Mouse (Mus musculus): ENCODE results near the gene Ttbk1. TPM values are rescaled to one million over a fixed set of nuclear protein-coding genes. Genes with fewer than 3 reads are reported as not detected.

The Ttbk1 gene
- polyA plus RNA-seq, 1 experiment from 2014 or later: 0.19 TPM

- H3K9me3 ChIP-seq (replicated peaks; ENCODE audit: control insufficient read depth, low read length): no peaks in the 10 kb centered on the region
- H3K27ac ChIP-seq (ENCODE audit: low read length): no peak overlapping the region
- no peak overlapping the region for H3K9ac ChIP-seq (ENCODE audit: low read length)
- ATAC-seq (ENCODE audit: insufficient read depth, low FRiP score): no peak
- H3K36me3 ChIP-seq (ENCODE audit: control insufficient read depth, insufficient read depth, low read length): 0 out of 2 replicates have a peak, but pooled peaks cover 5% of the 10 kb centered on the region
- H3K27me3 ChIP-seq (ENCODE audit: control insufficient read depth, insufficient read depth, low read length): no peaks in the 10 kb centered on the region
- H3K4me2 ChIP-seq (ENCODE audit: low read depth, low read length): no peak overlapping the region
- no peak overlapping the region for H3K4me3 ChIP-seq (replicated peaks; ENCODE audit: low read length)
- WGBS: 68% methylated on average over 5 of the region's 5 CpGs
- H3K4me1 ChIP-seq (ENCODE audit: control insufficient read depth, insufficient read depth, low read length): no peaks in the 10 kb centered on the region
Measured at GRCm38 (mm10) chr17:46418628-46419027, 68.8 kb downstream of the Ttbk1 start.

GRCm38 (mm10) chr17:46408478-46408877 is 79.0 kb downstream of the Ttbk1 start:
- H3K27me3 ChIP-seq (ENCODE audit: control insufficient read depth, insufficient read depth, low read length): no peaks in the 10 kb centered on the region
- ATAC-seq (ENCODE audit: insufficient read depth, low FRiP score): no peak
- H3K9me3 ChIP-seq (replicated peaks; ENCODE audit: control insufficient read depth, low read length): no peaks in the 10 kb centered on the region
- no peak overlapping the region for H3K4me2 ChIP-seq (ENCODE audit: low read depth, low read length)
- no peak overlapping the region for H3K4me3 ChIP-seq (replicated peaks; ENCODE audit: low read length)
- H3K9ac ChIP-seq (ENCODE audit: low read length): no peak overlapping the region
- peaks cover 23% of the 10 kb centered on the region for H3K36me3 ChIP-seq (ENCODE audit: control insufficient read depth, insufficient read depth, low read length)
- WGBS: 28% methylated on average over 3 of the region's 3 CpGs
- no peak overlapping the region for H3K27ac ChIP-seq (ENCODE audit: low read length)
- no peaks in the 10 kb centered on the region for H3K4me1 ChIP-seq (ENCODE audit: control insufficient read depth, insufficient read depth, low read length)

- Histone ChIP-seq H3K27ac (ENCODE audit: low read length) (no peak overlapping the region), H3K4me3 (replicated peaks; ENCODE audit: low read length) (no peak overlapping the region), H3K4me1 (ENCODE audit: control insufficient read depth, insufficient read depth, low read length) (no peaks in the 10 kb centered on the region), H3K36me3 (ENCODE audit: control insufficient read depth, insufficient read depth, low read length) (peaks cover 13% of the 10 kb centered on the region), H3K27me3 (ENCODE audit: control insufficient read depth, insufficient read depth, low read length) (no peaks in the 10 kb centered on the region), H3K9ac (ENCODE audit: low read length) (no peak overlapping the region), H3K4me2 (ENCODE audit: low read depth, low read length) (no peak overlapping the region), H3K9me3 (replicated peaks; ENCODE audit: control insufficient read depth, low read length) (no peaks in the 10 kb centered on the region)
- 84% methylated on average over 1 of the region's 1 CpGs for WGBS
- ATAC-seq (ENCODE audit: insufficient read depth, low FRiP score): no peak
Measured at GRCm38 (mm10) chr17:46394631-46395030, 92.8 kb downstream of the Ttbk1 start.

GRCm38 (mm10) chr17:46393012-46393411 is 94.5 kb downstream of the Ttbk1 start:
- no peak overlapping the region for H3K4me3 ChIP-seq (replicated peaks; ENCODE audit: low read length)
- no peaks in the 10 kb centered on the region for H3K4me1 ChIP-seq (ENCODE audit: control insufficient read depth, insufficient read depth, low read length)
- H3K36me3 ChIP-seq (ENCODE audit: control insufficient read depth, insufficient read depth, low read length): peaks cover 7% of the 10 kb centered on the region
- H3K27me3 ChIP-seq (ENCODE audit: control insufficient read depth, insufficient read depth, low read length): no peaks in the 10 kb centered on the region
- H3K27ac ChIP-seq (ENCODE audit: low read length): no peak overlapping the region
- WGBS: 46% methylated on average over 2 of the region's 2 CpGs
- H3K4me2 ChIP-seq (ENCODE audit: low read depth, low read length): no peak overlapping the region
- no peak for ATAC-seq (ENCODE audit: insufficient read depth, low FRiP score)
- no peak overlapping the region for H3K9ac ChIP-seq (ENCODE audit: low read length)
- H3K9me3 ChIP-seq (replicated peaks; ENCODE audit: control insufficient read depth, low read length): no peaks in the 10 kb centered on the region

Other genes with a start within 250 kb of the Ttbk1 start
- gene Polr1c, start 239.6 kb downstream of the Ttbk1 start, polyA plus RNA-seq (2015; fragmentation: Nextera tagmentation; extraction: Ambion mirVana): 67.9 and 72.6 TPM in 2 replicates
- 111 and 120 TPM in 2 replicates for gene Yipf3, start 239.6 kb downstream of the Ttbk1 start, polyA plus RNA-seq (2015; fragmentation: Nextera tagmentation; extraction: Ambion mirVana)
- 0.45 and 0.48 TPM in 2 replicates for gene Lrrc73, start 234.1 kb downstream of the Ttbk1 start, polyA plus RNA-seq (2015; fragmentation: Nextera tagmentation; extraction: Ambion mirVana)
- gene Tjap1, start 204.6 kb downstream of the Ttbk1 start, polyA plus RNA-seq (2015; fragmentation: Nextera tagmentation; extraction: Ambion mirVana): 36.8 and 38.9 TPM in 2 replicates
- gene Dlk2, start 190.3 kb downstream of the Ttbk1 start, polyA plus RNA-seq (2015; fragmentation: Nextera tagmentation; extraction: Ambion mirVana): 6.7 and 8.8 TPM in 2 replicates
- 6.6 and 6.7 TPM in 2 replicates for gene Abcc10, start 159.3 kb downstream of the Ttbk1 start, polyA plus RNA-seq (2015; fragmentation: Nextera tagmentation; extraction: Ambion mirVana)
- gene Zfp318, start 103.9 kb downstream of the Ttbk1 start, polyA plus RNA-seq (2015; fragmentation: Nextera tagmentation; extraction: Ambion mirVana): 4.9 and 5.4 TPM in 2 replicates
- gene Crip3, start 58.7 kb downstream of the Ttbk1 start, polyA plus RNA-seq (2015; fragmentation: Nextera tagmentation; extraction: Ambion mirVana): 1.5 and 1.8 TPM in 2 replicates
- not detected in 2 replicates for gene Slc22a7, start 49.2 kb downstream of the Ttbk1 start, polyA plus RNA-seq (2015; fragmentation: Nextera tagmentation; extraction: Ambion mirVana)
- 40.4 and 45.3 TPM in 2 replicates for gene Dnph1, start 9.0 kb upstream of the Ttbk1 start, polyA plus RNA-seq (2015; fragmentation: Nextera tagmentation; extraction: Ambion mirVana)
- gene Cul9, start 58.7 kb upstream of the Ttbk1 start, polyA plus RNA-seq (2015; fragmentation: Nextera tagmentation; extraction: Ambion mirVana): 3.2 and 4.0 TPM in 2 replicates
- gene Srf, start 68.5 kb upstream of the Ttbk1 start, polyA plus RNA-seq (2015; fragmentation: Nextera tagmentation; extraction: Ambion mirVana): 7.0 and 8.9 TPM in 2 replicates
- 93.9 and 94.9 TPM in 2 replicates for gene Ptk7, start 141.8 kb upstream of the Ttbk1 start, polyA plus RNA-seq (2015; fragmentation: Nextera tagmentation; extraction: Ambion mirVana)
- gene Klc4, start 158.3 kb upstream of the Ttbk1 start, polyA plus RNA-seq (2015; fragmentation: Nextera tagmentation; extraction: Ambion mirVana): 41.4 and 46.7 TPM in 2 replicates
- gene Mrpl2, start 158.6 kb upstream of the Ttbk1 start, polyA plus RNA-seq (2015; fragmentation: Nextera tagmentation; extraction: Ambion mirVana): 94.1 and 99.9 TPM in 2 replicates
- 51.2 and 54.8 TPM in 2 replicates for gene Cul7, start 162.7 kb upstream of the Ttbk1 start, polyA plus RNA-seq (2015; fragmentation: Nextera tagmentation; extraction: Ambion mirVana)
- 49.7 and 52.4 TPM in 2 replicates for gene Rrp36, start 186.7 kb upstream of the Ttbk1 start, polyA plus RNA-seq (2015; fragmentation: Nextera tagmentation; extraction: Ambion mirVana)
- gene Mea1, start 191.1 kb upstream of the Ttbk1 start, polyA plus RNA-seq (2015; fragmentation: Nextera tagmentation; extraction: Ambion mirVana): 148 and 160 TPM in 2 replicates
- gene Klhdc3, start 193.2 kb upstream of the Ttbk1 start, polyA plus RNA-seq (2015; fragmentation: Nextera tagmentation; extraction: Ambion mirVana): 110 and 113 TPM in 2 replicates
- 71.7 and 82.4 TPM in 2 replicates for gene Ppp2r5d, start 217.4 kb upstream of the Ttbk1 start, polyA plus RNA-seq (2015; fragmentation: Nextera tagmentation; extraction: Ambion mirVana)
- 14.7 and 15.0 TPM in 2 replicates for gene Pex6, start 223.8 kb upstream of the Ttbk1 start, polyA plus RNA-seq (2015; fragmentation: Nextera tagmentation; extraction: Ambion mirVana)
- gene Gnmt, start 241.5 kb upstream of the Ttbk1 start, polyA plus RNA-seq (2015; fragmentation: Nextera tagmentation; extraction: Ambion mirVana): 17.1 and 21.8 TPM in 2 replicates